Mouse (Mus musculus) left cerebral cortex, postnatal 36 days (tissue): ENCODE results near the gene Plin2. TPM values are rescaled to one million over a fixed set of nuclear protein-coding genes. Genes with fewer than 3 reads are reported as not detected.
"Not testable (repeated sequence)": the region's sequence is repeated elsewhere in the genome, so short reads cannot be mapped to it uniquely, and the experiment has no call there.

Source experiments
- DNase-seq, 2 experiments: peaks; one replicate each; pipeline ENCODE4 v3.0.0; 2021 to 2022; ENCODE audit warnings: low spot score in 2 of 2, mixed read lengths in 1 of 2
- intact Hi-C: fragments of 180-260 bp; cut with DNase I; formaldehyde crosslinking; loops from one replicate; pipeline ENCODE4 v1.15.1; 2025
- total RNA-seq, 2 experiments: library from RNA; stranded (reverse); gene quantifications; 2 replicates each; pipeline ENCODE4 v1.2.3; 2021

Plin2 gene
- total RNA-seq, 2 experiments from 2014 or later: 10.4 to 13.4 TPM

DNA sequence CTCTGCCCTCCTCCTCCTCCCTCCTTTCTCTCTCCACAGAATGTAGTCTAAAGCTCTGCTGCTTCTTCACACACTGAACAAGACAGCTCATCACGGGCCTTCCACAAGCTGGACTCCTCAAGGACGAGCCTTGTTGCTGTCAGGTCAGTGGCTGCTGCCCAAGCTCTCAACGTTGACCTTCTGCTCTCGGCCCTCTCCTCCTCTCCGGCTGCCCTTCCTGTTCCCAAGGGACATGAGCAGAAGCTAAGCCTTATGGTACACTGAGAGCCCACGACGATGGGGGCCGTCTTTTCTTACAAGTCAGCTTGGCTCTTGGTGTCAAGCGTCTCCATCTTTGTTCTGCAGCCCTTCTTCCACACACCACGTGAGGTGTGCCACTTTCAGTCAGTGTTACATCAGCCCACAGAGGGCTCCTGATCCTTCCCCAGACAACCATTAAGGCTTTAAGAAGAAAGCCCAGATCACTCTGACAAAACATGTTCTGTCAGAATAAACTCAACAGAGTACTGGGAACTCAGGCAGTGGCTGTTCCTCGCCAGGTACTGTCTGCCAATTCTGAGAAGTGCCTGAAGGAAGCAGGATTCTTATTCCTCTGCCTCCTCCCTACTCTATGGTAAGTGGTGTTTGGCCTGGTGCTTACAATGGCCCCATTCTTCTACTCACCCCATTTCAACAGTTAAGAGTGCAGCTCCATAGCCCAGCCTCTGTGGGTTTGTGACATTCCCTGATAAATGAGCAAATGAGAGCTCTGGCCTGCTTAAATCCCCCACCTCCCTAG lies 15.6 kb upstream of the Plin2 start:
- intact Hi-C loops: no loop called here
- DNase-seq: no peak

DNA sequence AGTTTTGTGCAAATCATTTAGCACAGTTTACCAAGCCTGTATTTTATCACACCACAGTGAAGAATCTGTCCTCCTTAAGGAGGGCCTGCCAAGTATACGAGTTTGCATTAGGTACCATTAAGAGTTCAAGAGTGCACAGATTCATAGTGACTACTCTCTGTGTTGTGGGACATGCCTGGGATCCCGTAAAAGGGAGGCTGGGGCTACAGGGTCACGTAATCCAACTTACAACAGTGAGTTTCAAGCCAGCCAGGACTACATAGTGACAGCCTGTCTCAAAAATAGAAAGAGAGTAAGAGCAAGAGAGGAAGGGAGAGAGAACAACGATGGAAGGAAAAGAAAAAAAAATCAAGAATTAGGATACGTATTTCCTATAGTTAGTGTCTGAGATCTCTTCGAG lies 14.9 kb upstream of the Plin2 start:
- intact Hi-C loops: no loop called here
- no peak for DNase-seq

- intact Hi-C loops: no loop called here
- DNase-seq: no peak
These were observed 13.9 kb upstream of the Plin2 start for GRCm38 (mm10) chr4:86683746-86684145.

DNA sequence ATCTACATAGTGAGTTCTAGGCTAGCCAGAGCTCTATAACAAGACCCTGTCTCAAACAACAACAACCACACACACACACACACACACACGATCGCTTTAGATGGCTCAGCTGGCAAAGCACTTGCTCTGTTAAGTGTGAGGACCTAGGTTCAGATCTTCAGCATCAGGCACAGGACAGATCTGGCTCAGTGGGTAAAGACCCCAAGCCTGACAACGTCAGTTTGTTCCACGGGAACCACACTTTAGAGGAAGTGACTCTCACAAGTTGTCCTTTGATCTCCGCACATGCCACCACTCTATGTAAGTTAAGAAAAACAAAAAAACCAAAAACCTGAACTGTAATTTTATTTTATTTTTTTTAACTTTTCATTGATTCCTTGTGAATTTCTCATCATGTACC lies 13.4 kb upstream of the Plin2 start:
- DNase-seq: no peak

DNA sequence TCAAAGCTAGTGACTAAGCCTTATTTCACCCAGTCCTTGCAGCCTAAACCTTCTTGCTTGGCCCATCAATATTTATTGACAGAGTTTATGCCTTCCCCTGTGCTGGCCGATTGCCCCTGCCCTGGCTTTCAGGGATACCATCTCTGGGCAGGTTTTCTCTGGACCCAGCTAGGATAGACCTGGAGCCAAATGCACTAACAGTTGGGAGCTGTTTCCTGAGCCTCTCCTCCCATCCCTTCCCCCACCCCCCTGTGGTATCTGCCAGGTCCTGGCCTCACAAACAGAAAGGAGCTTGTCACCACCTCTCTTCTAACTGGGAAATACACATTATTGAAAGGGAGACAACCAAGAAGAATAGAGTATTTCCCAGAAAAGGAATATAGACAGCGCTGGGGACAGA lies 12.0 kb upstream of the Plin2 start:
- intact Hi-C loops: no loop called here
- DNase-seq: no peak

More for the DNA sequence above, 13.4 kb upstream of the Plin2 start:
- intact Hi-C loops: no loop called here

DNA sequence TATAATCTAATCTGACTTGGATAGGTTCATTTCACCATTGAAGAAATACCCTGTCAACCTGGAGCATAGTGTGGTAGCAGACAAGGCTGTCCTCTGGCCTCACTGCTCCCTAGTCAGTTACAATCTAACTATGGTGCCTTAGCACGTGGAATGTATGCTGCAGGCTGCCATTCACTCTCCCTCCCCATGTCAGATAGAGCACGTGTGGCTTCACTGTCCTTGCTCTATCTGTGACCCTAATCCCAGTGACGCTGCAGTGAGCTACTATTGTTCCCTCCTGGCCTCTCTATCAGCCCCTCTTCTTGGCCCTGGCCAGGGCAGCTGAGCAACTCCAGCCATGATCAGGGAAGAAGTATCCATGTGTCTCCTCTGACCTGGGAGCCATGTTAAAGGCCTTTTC lies 11.6 kb upstream of the Plin2 start:
- intact Hi-C loops: no loop called here
- DNase-seq: no peak

GRCm38 (mm10) chr4:86679686-86680085 lies 9.8 kb upstream of the Plin2 start:
- DNase-seq: no peak
- intact Hi-C loops: no loop called here

GRCm38 (mm10) chr4:86676756-86677155 lies 6.9 kb upstream of the Plin2 start:
- DNase-seq: no peak
- intact Hi-C loops: no loop called here

- DNase-seq, intact Hi-C loops: not testable (repeated sequence)
These were observed 4.9 kb upstream of the Plin2 start for GRCm38 (mm10) chr4:86674739-86675138.

- intact Hi-C loops: not testable (repeated sequence)
These were observed 4.3 kb upstream of the Plin2 start for GRCm38 (mm10) chr4:86674150-86674549.

GRCm38 (mm10) chr4:86672450-86672849 lies 2.6 kb upstream of the Plin2 start:
- intact Hi-C loops: no loop called here

More at GRCm38 (mm10) chr4:86674150-86674549, 4.3 kb upstream of the Plin2 start:
- not testable (repeated sequence) for DNase-seq

GRCm38 (mm10) chr4:86671803-86672202 lies 1.9 kb upstream of the Plin2 start:
- no peak for DNase-seq
- intact Hi-C loops: no loop called here

More at GRCm38 (mm10) chr4:86672450-86672849, 2.6 kb upstream of the Plin2 start:
- no peak for DNase-seq

- no peak for DNase-seq
These were observed 884 bp upstream of the Plin2 start for GRCm38 (mm10) chr4:86670582-86671306.

DNA sequence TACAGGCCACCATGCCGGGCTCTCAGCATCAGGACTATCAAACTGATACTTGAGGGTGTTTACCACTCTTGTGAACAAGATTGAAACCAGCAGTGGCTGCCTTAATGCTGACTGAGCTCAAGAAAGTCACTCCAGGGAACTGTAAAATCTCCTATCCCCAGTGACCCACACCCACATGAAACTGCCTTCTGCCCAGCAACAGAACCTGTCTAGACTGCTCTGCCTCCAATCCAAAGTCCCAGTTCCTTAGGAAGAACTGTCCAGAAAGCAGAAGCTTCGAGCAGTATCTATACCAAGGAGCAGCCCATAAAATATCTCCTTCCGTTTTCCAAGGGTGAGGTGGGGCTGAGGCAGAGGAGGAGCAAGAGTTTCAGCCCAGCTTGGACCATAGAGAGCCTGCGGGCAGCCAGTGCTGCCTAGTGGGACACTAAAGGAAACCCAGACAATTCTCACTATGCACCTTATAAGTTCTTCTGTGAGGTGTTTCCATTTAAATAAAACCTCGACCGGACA lies 563 bp downstream of the Plin2 start:
- DNase-seq, intact Hi-C loops: not testable (repeated sequence)

More at GRCm38 (mm10) chr4:86670582-86671306, 884 bp upstream of the Plin2 start:
- intact Hi-C loops: no loop called here

DNA sequence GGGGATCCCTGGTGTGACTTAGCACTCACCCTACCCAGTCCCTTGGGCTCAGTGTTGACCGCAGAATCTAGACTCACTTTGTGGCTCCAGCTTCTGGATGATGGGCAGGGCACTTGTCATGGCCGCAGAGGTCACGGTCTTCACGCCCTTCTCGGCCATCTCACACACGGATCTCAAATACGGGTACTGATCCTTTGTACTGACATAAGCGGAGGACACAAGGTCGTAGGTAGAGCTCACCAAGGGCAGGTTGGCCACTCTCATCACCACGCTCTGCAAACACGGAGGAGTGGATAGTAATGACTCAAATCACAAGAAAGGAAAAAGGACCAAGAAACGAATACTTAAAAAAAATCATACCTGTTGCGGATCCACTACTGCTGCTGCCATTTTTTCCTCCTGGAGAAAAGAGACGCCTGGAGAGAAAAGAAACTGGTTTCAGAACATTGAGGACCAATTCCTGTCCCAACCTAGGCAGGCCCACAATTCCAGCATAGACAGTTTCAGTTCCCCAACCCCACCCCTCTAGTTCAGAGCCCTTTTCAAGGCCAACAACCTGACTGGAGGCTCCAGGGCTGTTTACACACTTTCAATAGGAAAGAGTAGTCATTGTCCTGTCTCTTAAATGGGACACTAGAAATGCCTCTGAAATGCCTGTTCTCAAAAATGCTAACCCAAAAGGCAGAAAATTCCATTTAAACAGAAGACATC lies 1.4 kb downstream of the Plin2 start:
- intact Hi-C loops: no loop called here
- DNase-seq: no peak

- intact Hi-C loops: no loop called here
- no peak for DNase-seq
These were observed 4.3 kb downstream of the Plin2 start for GRCm38 (mm10) chr4:86665596-86665995.

- DNase-seq: no peak
- intact Hi-C loops: no loop called here
These were observed 5.9 kb downstream of the Plin2 start for GRCm38 (mm10) chr4:86663919-86664318.

GRCm38 (mm10) chr4:86657176-86657575 lies 12.7 kb downstream of the Plin2 start:
- DNase-seq: no peak
- intact Hi-C loops: no loop called here

- intact Hi-C loops, DNase-seq: not testable (repeated sequence)
These were observed 13.4 kb downstream of the Plin2 start for GRCm38 (mm10) chr4:86656410-86656809.
